Mouse (Mus musculus) lung, adult 2 months (tissue): Measurements from ENCODE around the gene Decr2.

ENCODE experiments used
- CTCF ChIP-seq: fragments of 200-500 bp; IDR thresholded peaks from 2 replicates; pipeline ENCODE4 v1.5.1; 2011; ENCODE audit warnings: mild to moderate bottlenecking, low read length, control low read depth; ENCODE audit not compliant: insufficient read depth
- POLR2A ChIP-seq: fragments of 200-500 bp; IDR thresholded peaks from 2 replicates; pipeline ENCODE4 v1.6.1; 2011; ENCODE audit warnings: low read depth, mild to moderate bottlenecking, control low read depth, low read length, borderline replicate concordance; ENCODE audit errors: extremely low read depth

GRCm38 (mm10) chr17:26078851-26079250 lies 11.3 kb downstream of the Decr2 start:
- TF ChIP-seq CTCF (no peak), POLR2A (no peak)
